Mouse (Mus musculus): Measurements from ENCODE around the gene Fkbp1a. TPM values are rescaled to one million over a fixed set of nuclear protein-coding genes. Genes with fewer than 3 reads are reported as not detected.

Fkbp1a gene
- polyA plus RNA-seq, 1 experiment from 2014 or later, result 561 TPM

DNA sequence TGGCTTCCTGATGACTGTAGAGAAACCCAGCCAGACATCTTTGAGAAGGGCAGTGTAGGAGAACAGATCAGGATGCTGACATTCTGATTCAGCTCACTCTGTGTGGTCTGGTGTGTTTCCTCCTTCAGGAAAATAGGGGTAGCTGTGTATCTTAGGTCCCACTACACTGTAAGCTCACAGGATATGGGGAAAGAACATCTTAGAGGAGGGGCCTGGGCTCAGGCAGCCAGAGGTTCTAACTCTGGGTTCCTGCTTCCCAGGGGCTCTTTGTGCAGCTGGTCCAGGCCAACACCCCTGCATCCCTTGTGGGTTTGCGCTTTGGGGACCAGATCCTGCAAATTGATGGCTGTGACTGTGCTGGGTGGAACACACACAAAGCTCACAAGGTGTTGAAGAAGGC is 44.5 kb downstream of the Fkbp1a start:
- no peak for ATAC-seq
- no peak overlapping the region for H3K4me3 ChIP-seq (ENCODE audit: low read length)
- 83% methylated on average over 1 of the region's 1 CpGs for WGBS
- H3K36me3 ChIP-seq (ENCODE audit: control insufficient read depth, insufficient read depth, low read length), result no peaks in the 10 kb centered on the region
- H3K4me2 ChIP-seq (ENCODE audit: low read depth, low read length), result no peak overlapping the region
- no peaks in the 10 kb centered on the region for H3K9me3 ChIP-seq (ENCODE audit: control insufficient read depth, low read length)
- no peak overlapping the region for H3K9ac ChIP-seq (ENCODE audit: low read depth, low read length)
- H3K4me1 ChIP-seq (ENCODE audit: control insufficient read depth, insufficient read depth, low read length), result no peaks in the 10 kb centered on the region
- H3K27me3 ChIP-seq (replicated peaks; ENCODE audit: control insufficient read depth, insufficient read depth, low read length), result no peaks in the 10 kb centered on the region
- H3K27ac ChIP-seq (ENCODE audit: low read length), result no peak overlapping the region

DNA sequence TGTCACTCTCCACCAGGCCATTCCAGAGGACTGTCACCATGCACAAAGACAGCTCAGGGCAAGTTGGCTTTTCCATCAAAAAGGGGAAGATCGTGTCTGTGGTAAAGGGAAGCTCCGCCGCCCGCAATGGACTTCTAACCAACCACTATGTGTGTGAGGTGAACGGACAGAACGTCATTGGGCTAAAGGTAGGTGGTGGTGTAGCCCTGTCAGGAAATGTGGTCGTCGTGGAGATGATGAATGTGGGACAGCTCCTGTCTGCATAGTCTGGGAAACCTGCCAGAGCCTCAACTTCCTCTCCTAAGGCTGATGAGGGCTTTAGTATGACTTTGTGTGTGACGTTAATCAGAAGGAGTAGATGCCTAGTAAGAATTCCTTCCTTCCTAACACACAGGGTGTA is 45.0 kb downstream of the Fkbp1a start:
- H3K27me3 ChIP-seq (replicated peaks; ENCODE audit: control insufficient read depth, insufficient read depth, low read length), result no peaks in the 10 kb centered on the region
- H3K27ac ChIP-seq (ENCODE audit: low read length), result no peak overlapping the region
- H3K4me2 ChIP-seq (ENCODE audit: low read depth, low read length), result no peak overlapping the region
- 64% methylated on average over 9 of the region's 9 CpGs for WGBS
- no peak for ATAC-seq
- H3K9ac ChIP-seq (ENCODE audit: low read depth, low read length), result no peak overlapping the region
- H3K9me3 ChIP-seq (ENCODE audit: control insufficient read depth, low read length), result no peaks in the 10 kb centered on the region
- no peaks in the 10 kb centered on the region for H3K36me3 ChIP-seq (ENCODE audit: control insufficient read depth, insufficient read depth, low read length)
- no peaks in the 10 kb centered on the region for H3K4me1 ChIP-seq (ENCODE audit: control insufficient read depth, insufficient read depth, low read length)
- no peak overlapping the region for H3K4me3 ChIP-seq (ENCODE audit: low read length)

DNA sequence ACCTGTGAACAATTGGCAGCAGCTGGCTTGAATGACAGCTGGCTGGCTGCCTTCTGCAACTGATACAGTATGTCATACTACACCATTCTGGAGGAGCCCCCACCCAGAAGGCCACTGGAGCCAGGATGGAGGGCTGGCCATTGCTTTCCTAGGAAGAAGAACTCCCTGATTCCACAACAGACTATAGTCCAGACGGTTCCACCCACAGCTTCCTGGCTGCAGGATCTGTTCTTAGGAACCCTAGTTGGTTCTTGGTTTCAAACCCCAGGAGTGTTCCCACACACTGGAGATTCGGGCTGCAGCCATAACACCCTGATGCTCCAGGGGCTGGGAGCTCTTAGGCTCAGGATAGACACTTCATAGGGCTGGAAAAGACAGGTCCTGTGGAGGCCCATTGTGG is 55.8 kb downstream of the Fkbp1a start:
- Histone ChIP-seq H3K9ac (ENCODE audit: low read depth, low read length) (no peak overlapping the region), H3K4me3 (ENCODE audit: low read length) (no peak overlapping the region), H3K4me1 (ENCODE audit: control insufficient read depth, insufficient read depth, low read length) (0 out of 2 replicates have a peak, but pooled peaks cover 4% of the 10 kb centered on the region), H3K36me3 (ENCODE audit: control insufficient read depth, insufficient read depth, low read length) (no peaks in the 10 kb centered on the region), H3K27ac (ENCODE audit: low read length) (no peak overlapping the region), H3K27me3 (replicated peaks; ENCODE audit: control insufficient read depth, insufficient read depth, low read length) (no peaks in the 10 kb centered on the region), H3K4me2 (ENCODE audit: low read depth, low read length) (no peak overlapping the region), H3K9me3 (ENCODE audit: control insufficient read depth, low read length) (no peaks in the 10 kb centered on the region)
- 80% methylated on average over 2 of the region's 2 CpGs for WGBS
- no peak for ATAC-seq

DNA sequence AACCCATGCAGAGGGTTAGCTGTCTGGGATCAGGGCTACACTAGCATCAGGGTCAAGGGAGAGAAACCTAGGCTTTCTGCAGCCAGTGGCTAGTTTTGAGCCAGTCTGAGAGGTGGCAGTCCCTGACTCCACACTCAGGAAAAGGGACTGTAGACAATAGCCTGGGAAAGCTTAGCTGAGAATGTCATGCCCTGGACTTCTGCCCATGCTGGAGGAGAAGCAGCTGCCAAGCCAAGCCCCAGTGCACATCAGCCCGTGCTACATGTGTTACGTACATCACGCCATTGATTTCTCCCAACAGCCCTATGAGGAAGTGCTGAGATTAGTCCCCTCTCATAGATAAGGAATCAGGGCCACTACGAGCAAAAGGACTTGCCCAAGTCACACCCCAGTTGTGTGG is 59.8 kb downstream of the Fkbp1a start:
- no peak overlapping the region for H3K9ac ChIP-seq (ENCODE audit: low read depth, low read length)
- WGBS, result 39% methylated on average over 4 of the region's 4 CpGs
- peaks cover 7% of the 10 kb centered on the region; the same call in 1 of the 2 replicates for H3K4me1 ChIP-seq (ENCODE audit: control insufficient read depth, insufficient read depth, low read length)
- no peak overlapping the region for H3K4me2 ChIP-seq (ENCODE audit: low read depth, low read length)
- ATAC-seq, result peak; percentile 32; the same call in 1 of the 2 replicates
- H3K9me3 ChIP-seq (ENCODE audit: control insufficient read depth, low read length), result no peaks in the 10 kb centered on the region
- no peak overlapping the region for H3K4me3 ChIP-seq (ENCODE audit: low read length)
- H3K27ac ChIP-seq (ENCODE audit: low read length), result no peak overlapping the region
- no peaks in the 10 kb centered on the region for H3K27me3 ChIP-seq (replicated peaks; ENCODE audit: control insufficient read depth, insufficient read depth, low read length)
- no peaks in the 10 kb centered on the region for H3K36me3 ChIP-seq (ENCODE audit: control insufficient read depth, insufficient read depth, low read length)

DNA sequence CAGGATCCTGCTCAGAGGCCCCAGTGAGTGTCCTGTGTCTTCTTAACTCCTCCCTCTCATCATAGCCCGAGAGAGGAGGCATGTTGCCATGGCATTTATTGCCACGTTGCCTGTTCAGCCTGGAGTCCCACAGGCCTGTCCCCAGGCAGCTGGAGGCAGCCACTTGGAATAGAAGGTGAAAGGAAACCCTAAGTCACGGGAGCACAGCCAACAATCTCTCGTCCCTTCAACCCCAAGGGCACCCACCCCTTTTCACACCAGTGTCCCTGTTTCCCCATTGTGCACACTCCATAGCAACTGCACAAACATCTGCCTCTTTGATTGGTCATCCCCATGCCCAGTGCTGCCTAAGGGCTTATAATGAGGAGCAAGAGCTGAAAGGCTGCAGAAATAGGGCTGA is 61.3 kb downstream of the Fkbp1a start:
- Histone ChIP-seq H3K27ac (ENCODE audit: low read length) (no peak overlapping the region), H3K9me3 (ENCODE audit: control insufficient read depth, low read length) (no peaks in the 10 kb centered on the region), H3K4me2 (ENCODE audit: low read depth, low read length) (no peak overlapping the region), H3K4me3 (ENCODE audit: low read length) (no peak overlapping the region), H3K27me3 (replicated peaks; ENCODE audit: control insufficient read depth, insufficient read depth, low read length) (no peaks in the 10 kb centered on the region), H3K4me1 (ENCODE audit: control insufficient read depth, insufficient read depth, low read length) (peaks cover 7% of the 10 kb centered on the region; the same call in 1 of the 2 replicates), H3K9ac (ENCODE audit: low read depth, low read length) (no peak overlapping the region), H3K36me3 (ENCODE audit: control insufficient read depth, insufficient read depth, low read length) (no peaks in the 10 kb centered on the region)
- 44% methylated on average over 4 of the region's 4 CpGs for WGBS
- ATAC-seq, result no peak

DNA sequence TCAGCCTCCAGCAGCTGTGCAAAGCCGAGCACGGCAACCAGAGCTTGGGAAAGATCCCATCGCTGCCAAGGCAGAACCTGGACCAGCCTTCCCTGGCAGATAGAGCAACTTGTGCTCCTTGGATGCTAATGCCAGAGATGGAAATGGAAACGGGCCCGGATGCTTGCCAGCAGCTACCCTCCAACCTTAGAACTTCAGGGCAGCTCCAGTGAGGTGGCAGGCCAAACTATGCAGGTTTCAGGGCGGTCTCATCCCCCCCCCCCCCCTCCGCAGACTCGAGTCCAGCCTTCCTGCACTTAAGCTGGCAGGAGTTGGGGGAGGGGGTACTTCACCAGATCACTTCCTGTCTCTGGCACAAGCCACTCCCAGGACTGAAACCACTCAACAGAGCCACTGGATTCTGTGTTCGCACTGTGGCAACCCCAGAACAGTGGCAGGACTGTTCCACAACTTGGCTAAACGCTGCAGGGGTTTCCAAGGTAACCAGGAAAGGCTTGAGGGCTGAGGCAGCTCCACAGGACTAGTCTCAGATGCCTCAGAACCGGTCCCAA is 63.2 kb downstream of the Fkbp1a start:
- WGBS, result 41% methylated on average over 11 of the region's 11 CpGs
- Histone ChIP-seq H3K4me2 (ENCODE audit: low read depth, low read length) (no peak overlapping the region), H3K4me3 (ENCODE audit: low read length) (no peak overlapping the region), H3K36me3 (ENCODE audit: control insufficient read depth, insufficient read depth, low read length) (no peaks in the 10 kb centered on the region), H3K9me3 (ENCODE audit: control insufficient read depth, low read length) (no peaks in the 10 kb centered on the region), H3K27me3 (replicated peaks; ENCODE audit: control insufficient read depth, insufficient read depth, low read length) (no peaks in the 10 kb centered on the region), H3K27ac (ENCODE audit: low read length) (no peak overlapping the region), H3K4me1 (ENCODE audit: control insufficient read depth, insufficient read depth, low read length) (peaks cover 7% of the 10 kb centered on the region; the same call in 1 of the 2 replicates), H3K9ac (ENCODE audit: low read depth, low read length) (no peak overlapping the region)
- ATAC-seq, result no peak

DNA sequence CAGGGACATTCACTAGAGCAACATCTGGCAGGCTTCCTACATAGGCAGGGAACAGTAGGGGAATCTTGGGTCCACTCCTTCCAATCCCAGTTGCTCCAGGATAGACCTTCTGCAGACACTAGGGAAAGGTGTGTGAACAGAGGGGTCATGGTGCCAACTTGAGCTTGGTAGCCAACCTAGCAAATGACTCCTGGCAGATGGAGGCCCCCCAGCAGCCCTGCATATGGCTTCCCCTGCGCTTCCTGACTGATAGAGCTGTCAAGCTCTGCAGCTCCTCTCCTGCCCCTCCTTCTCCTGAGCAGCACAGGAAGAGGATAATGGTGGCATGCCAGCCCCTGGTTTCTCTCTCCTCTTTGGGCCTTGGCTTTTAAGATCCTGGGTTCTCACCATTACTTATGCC is 66.2 kb downstream of the Fkbp1a start:
- Histone ChIP-seq H3K9me3 (ENCODE audit: control insufficient read depth, low read length) (no peaks in the 10 kb centered on the region), H3K4me1 (ENCODE audit: control insufficient read depth, insufficient read depth, low read length) (peaks cover 3% of the 10 kb centered on the region; the same call in 1 of the 2 replicates), H3K36me3 (ENCODE audit: control insufficient read depth, insufficient read depth, low read length) (no peaks in the 10 kb centered on the region), H3K4me3 (ENCODE audit: low read length) (no peak overlapping the region), H3K27ac (ENCODE audit: low read length) (no peak overlapping the region), H3K27me3 (replicated peaks; ENCODE audit: control insufficient read depth, insufficient read depth, low read length) (no peaks in the 10 kb centered on the region), H3K4me2 (ENCODE audit: low read depth, low read length) (no peak overlapping the region), H3K9ac (ENCODE audit: low read depth, low read length) (no peak overlapping the region)
- WGBS, result 67% methylated on average over 1 of the region's 1 CpGs
- no peak for ATAC-seq

DNA sequence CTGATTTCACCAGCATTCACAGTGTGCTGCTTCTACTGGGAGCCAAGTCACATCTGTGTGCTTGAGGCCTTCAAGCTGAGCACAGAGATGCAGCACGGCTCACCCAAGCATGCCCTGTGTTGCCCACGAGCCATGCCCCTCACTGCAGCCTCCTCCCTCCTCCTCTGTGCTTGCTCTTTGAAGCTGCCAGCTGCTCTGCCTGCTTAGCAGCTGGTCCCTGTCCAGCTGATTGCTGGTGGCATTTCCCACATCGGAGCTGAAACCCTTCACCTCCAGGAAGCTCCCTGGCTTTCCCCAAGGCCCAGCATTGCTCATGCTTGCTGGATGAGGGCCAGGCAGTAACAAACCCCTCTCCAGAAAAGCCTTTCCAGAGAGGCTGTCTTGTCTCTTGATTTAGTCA is 67.7 kb downstream of the Fkbp1a start:
- WGBS, result 27% methylated on average over 3 of the region's 3 CpGs
- H3K9me3 ChIP-seq (ENCODE audit: control insufficient read depth, low read length), result no peaks in the 10 kb centered on the region
- H3K27me3 ChIP-seq (replicated peaks; ENCODE audit: control insufficient read depth, insufficient read depth, low read length), result no peaks in the 10 kb centered on the region
- peak overlapping the region; percentile 56 for H3K27ac ChIP-seq (ENCODE audit: low read length)
- H3K4me3 ChIP-seq (ENCODE audit: low read length), result no peak overlapping the region
- peaks cover 3% of the 10 kb centered on the region; the same call in 1 of the 2 replicates for H3K4me1 ChIP-seq (ENCODE audit: control insufficient read depth, insufficient read depth, low read length)
- no peak overlapping the region for H3K4me2 ChIP-seq (ENCODE audit: low read depth, low read length)
- H3K9ac ChIP-seq (ENCODE audit: low read depth, low read length), result no peak overlapping the region
- ATAC-seq, result peak; percentile 23; the same call in 1 of the 2 replicates
- no peaks in the 10 kb centered on the region for H3K36me3 ChIP-seq (ENCODE audit: control insufficient read depth, insufficient read depth, low read length)

All from intestine, embryonic 16.5 days (tissue).